Mouse (Mus musculus) midbrain, embryonic 14.5 days (tissue): ENCODE measurements at regions not wholly inside any gene's neighbourhood (a gene's known extent, or its start where the extent isn't known, plus 50 kb on each side); places are given as distances from the start of the nearest gene placed in this dataset.

Experiments used
- ATAC-seq: fragments of 200-750 bp; cut with Nextera tagmentation; 2 replicates; pipeline ENCODE4 v1.8.0; 2017; ENCODE audit warnings: moderate number of reproducible peaks, moderate library complexity; ENCODE audit not compliant: low FRiP score, low TSS enrichment
- DNase-seq: peaks from one replicate; pipeline ENCODE4 v3.0.0-alpha.2; 2015
- H3K27ac ChIP-seq: fragments of 300-500 bp; sonication (generic); replicated peaks from 2 replicates; pipeline ENCODE4 v1.5.1; 2014; ENCODE audit warnings: mild to moderate bottlenecking, low read depth, low read length, moderate library complexity
- H3K27me3 ChIP-seq: fragments of 300-500 bp; sonication (generic); 2 replicates; pipeline ENCODE4 v1.6.1; 2014; ENCODE audit warnings: low read length, control low read depth, mixed read lengths; ENCODE audit not compliant: control insufficient read depth, insufficient read depth
- H3K36me3 ChIP-seq: fragments of 300-500 bp; sonication (generic); 2 replicates; pipeline ENCODE4 v1.6.1; 2014; ENCODE audit warnings: low read length, control low read depth; ENCODE audit not compliant: control insufficient read depth, insufficient read depth
- H3K4me1 ChIP-seq: fragments of 300-500 bp; sonication (generic); 2 replicates; pipeline ENCODE4 v1.6.1; 2014; ENCODE audit warnings: mild to moderate bottlenecking, antibody characterized with exemption, low read length, control low read depth; ENCODE audit not compliant: control insufficient read depth, insufficient read depth
- H3K4me2 ChIP-seq: fragments of 300-500 bp; sonication (generic); 2 replicates; pipeline ENCODE4 v1.6.1; 2014; ENCODE audit warnings: mild to moderate bottlenecking, low read length, moderate library complexity
- H3K4me3 ChIP-seq: fragments of 300-500 bp; sonication (generic); replicated peaks from 2 replicates; pipeline ENCODE4 v1.5.1; 2014; ENCODE audit warnings: low read depth, low read length
- H3K9ac ChIP-seq: fragments of 300-500 bp; sonication (generic); replicated peaks from 2 replicates; pipeline ENCODE4 v1.6.1; 2014; ENCODE audit warnings: mild to moderate bottlenecking, low read length, moderate library complexity
- H3K9me3 ChIP-seq: fragments of 300-500 bp; sonication (generic); 2 replicates; pipeline ENCODE4 v1.6.1; 2016; ENCODE audit warnings: low read length, control low read depth, mixed read lengths; ENCODE audit not compliant: control insufficient read depth
- WGBS: fragments of 180-500 bp; shearing (Covaris S2); extraction: QIAGEN DNeasy Blood & Tissue Kit; methylation state at CpG from one replicate; pipeline ENCODE4 v1.1.7; 2014; 5-methylcytosine and 5-hydroxymethylcytosine counted together

GRCm38 (mm10) chr11:82602818-82603217 is 161.3 kb downstream of the Cct6b start:
- H3K27ac ChIP-seq, result peak overlapping the region; percentile 20; the same call in 1 of the 2 replicates
- H3K27me3 ChIP-seq, result no peaks in the 10 kb centered on the region
- no peaks in the 10 kb centered on the region for H3K36me3 ChIP-seq
- H3K9me3 ChIP-seq, result no peaks in the 10 kb centered on the region
- H3K9ac ChIP-seq, result no peak overlapping the region
- H3K4me2 ChIP-seq, result peak overlapping the region; percentile 18; the same call in 1 of the 2 replicates
- DNase-seq (peak; percentile 68), ATAC-seq (no peak)
- H3K4me1 ChIP-seq, result peaks cover 12% of the 10 kb centered on the region; the same call in 1 of the 2 replicates
- H3K4me3 ChIP-seq, result no peak overlapping the region
- WGBS, result 9% methylated on average over 11 of the region's 11 CpGs

- Histone ChIP-seq H3K27ac (no peak overlapping the region), H3K9ac (no peak overlapping the region), H3K4me3 (no peak overlapping the region), H3K27me3 (no peaks in the 10 kb centered on the region), H3K4me1 (peaks cover 12% of the 10 kb centered on the region; the same call in 1 of the 2 replicates), H3K9me3 (no peaks in the 10 kb centered on the region), H3K4me2 (no peak overlapping the region), H3K36me3 (no peaks in the 10 kb centered on the region)
- ATAC-seq (no peak), DNase-seq (peak; percentile 33)
- WGBS, result 48% methylated on average over 2 of the region's 2 CpGs
Observed at GRCm38 (mm10) chr11:82602250-82602649, 161.9 kb downstream of the Cct6b start.

DNA sequence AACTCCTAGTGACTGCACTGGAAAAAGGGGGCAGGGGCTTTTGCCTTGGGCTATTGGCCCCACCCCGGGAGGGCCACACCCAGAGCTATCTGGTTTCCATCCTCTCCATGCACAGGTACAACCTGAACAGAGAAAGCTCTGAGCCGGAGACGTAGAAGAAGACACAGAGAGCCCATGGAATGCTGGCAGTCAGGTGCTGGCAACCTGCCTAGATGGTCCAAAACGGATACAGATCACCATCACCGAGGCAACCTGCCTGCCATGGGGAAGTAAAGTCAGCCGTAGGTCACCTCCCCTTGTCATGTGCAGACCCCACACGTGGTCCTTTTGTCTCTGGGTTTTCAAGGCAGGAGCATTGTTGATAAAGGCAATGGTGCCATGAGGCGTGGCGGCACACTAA is 164.0 kb downstream of the Cct6b start:
- 68% methylated on average over 9 of the region's 9 CpGs for WGBS
- Histone ChIP-seq H3K4me2 (no peak overlapping the region), H3K36me3 (no peaks in the 10 kb centered on the region), H3K27ac (no peak overlapping the region), H3K9me3 (no peaks in the 10 kb centered on the region), H3K27me3 (no peaks in the 10 kb centered on the region), H3K4me3 (no peak overlapping the region), H3K4me1 (peaks cover 12% of the 10 kb centered on the region; the same call in 1 of the 2 replicates), H3K9ac (no peak overlapping the region)
- no peak for ATAC-seq
- no peak for DNase-seq

DNA sequence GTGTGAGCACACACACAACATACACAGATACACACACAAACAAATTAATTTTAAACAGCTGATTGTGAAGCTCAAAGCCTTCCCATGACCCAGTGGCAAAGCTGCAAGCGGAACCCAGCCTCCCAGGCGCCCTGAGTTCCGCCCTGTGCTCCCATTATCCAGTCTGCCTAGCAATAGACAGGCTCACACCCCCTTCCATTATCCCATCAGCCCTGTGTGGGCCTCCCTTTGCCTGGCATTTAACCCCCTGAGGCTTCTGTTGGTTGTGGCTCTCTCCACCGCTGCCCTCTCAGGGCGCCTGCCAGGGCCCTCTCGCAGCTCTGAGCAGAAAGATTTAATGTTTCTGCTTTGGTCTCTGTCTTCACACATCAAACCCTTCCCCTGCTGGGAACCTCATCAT is 166.4 kb downstream of the Cct6b start:
- H3K9ac ChIP-seq, result no peak overlapping the region
- no peak overlapping the region for H3K4me2 ChIP-seq
- WGBS, result 26% methylated on average over 6 of the region's 6 CpGs
- H3K4me1 ChIP-seq, result peaks cover 8% of the 10 kb centered on the region; the same call in 1 of the 2 replicates
- H3K27ac ChIP-seq, result no peak overlapping the region
- no peaks in the 10 kb centered on the region for H3K9me3 ChIP-seq
- H3K4me3 ChIP-seq, result no peak overlapping the region
- ATAC-seq, result no peak
- no peak for DNase-seq
- H3K27me3 ChIP-seq, result no peaks in the 10 kb centered on the region
- no peaks in the 10 kb centered on the region for H3K36me3 ChIP-seq

GRCm38 (mm10) chr11:82596801-82597200 is 167.3 kb downstream of the Cct6b start:
- Histone ChIP-seq H3K9me3 (no peaks in the 10 kb centered on the region), H3K4me2 (no peak overlapping the region), H3K27ac (no peak overlapping the region), H3K9ac (no peak overlapping the region), H3K4me1 (0 out of 2 replicates have a peak, but pooled peaks cover 2% of the 10 kb centered on the region), H3K4me3 (no peak overlapping the region), H3K36me3 (no peaks in the 10 kb centered on the region), H3K27me3 (no peaks in the 10 kb centered on the region)
- DNase-seq, result no peak
- 87% methylated on average over 3 of the region's 3 CpGs for WGBS
- no peak for ATAC-seq

DNA sequence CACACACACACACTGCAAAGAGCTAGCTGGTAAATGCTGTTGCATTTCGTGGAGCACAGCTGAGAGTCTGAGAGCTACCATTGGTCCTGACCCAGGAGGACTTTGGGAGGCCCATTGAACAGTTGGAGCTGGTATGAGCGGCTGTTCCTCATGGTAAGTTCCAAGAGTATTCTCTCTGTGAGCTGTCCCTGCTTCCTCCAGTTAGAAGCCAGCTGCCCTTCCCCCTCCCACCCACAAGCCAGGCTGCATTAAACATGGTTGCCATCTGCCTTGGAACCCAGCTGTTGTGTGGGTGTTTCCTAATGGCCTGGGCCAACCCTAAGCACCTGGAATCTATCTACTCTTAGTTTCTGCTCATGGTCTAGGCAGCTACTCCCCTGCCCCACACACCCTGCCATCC is 174.4 kb downstream of the Cct6b start:
- DNase-seq (no peak), ATAC-seq (no peak)
- Histone ChIP-seq H3K4me2 (no peak overlapping the region), H3K4me1 (no peaks in the 10 kb centered on the region), H3K27me3 (no peaks in the 10 kb centered on the region), H3K9me3 (no peaks in the 10 kb centered on the region), H3K9ac (no peak overlapping the region), H3K27ac (no peak overlapping the region), H3K4me3 (no peak overlapping the region), H3K36me3 (no peaks in the 10 kb centered on the region)
- 94% methylated on average over 2 of the region's 2 CpGs for WGBS

DNA sequence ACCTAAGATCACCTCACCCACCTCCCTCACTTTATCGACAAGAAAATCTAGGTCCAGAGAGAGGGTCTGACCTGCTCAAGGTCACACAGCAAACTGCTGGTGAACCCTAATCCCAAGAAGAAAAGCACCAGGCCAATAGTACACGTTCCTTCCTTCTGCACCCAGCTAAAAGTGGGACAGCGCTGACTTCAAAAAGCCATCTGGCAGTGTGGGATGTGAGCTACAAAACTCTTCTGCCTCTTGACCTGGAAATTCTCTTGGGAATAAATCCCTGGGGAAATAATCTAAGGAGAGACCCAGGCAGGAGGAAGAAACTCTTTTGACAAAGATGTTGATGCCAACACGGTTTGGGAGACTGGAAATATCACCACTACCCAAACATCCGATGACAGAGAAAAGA is 175.4 kb downstream of the Cct6b start:
- ATAC-seq (no peak), DNase-seq (no peak)
- H3K27me3 ChIP-seq, result no peaks in the 10 kb centered on the region
- H3K9ac ChIP-seq, result no peak overlapping the region
- H3K27ac ChIP-seq, result no peak overlapping the region
- H3K36me3 ChIP-seq, result no peaks in the 10 kb centered on the region
- no peaks in the 10 kb centered on the region for H3K4me1 ChIP-seq
- 91% methylated on average over 5 of the region's 5 CpGs for WGBS
- no peaks in the 10 kb centered on the region for H3K9me3 ChIP-seq
- no peak overlapping the region for H3K4me2 ChIP-seq
- H3K4me3 ChIP-seq, result no peak overlapping the region

DNA sequence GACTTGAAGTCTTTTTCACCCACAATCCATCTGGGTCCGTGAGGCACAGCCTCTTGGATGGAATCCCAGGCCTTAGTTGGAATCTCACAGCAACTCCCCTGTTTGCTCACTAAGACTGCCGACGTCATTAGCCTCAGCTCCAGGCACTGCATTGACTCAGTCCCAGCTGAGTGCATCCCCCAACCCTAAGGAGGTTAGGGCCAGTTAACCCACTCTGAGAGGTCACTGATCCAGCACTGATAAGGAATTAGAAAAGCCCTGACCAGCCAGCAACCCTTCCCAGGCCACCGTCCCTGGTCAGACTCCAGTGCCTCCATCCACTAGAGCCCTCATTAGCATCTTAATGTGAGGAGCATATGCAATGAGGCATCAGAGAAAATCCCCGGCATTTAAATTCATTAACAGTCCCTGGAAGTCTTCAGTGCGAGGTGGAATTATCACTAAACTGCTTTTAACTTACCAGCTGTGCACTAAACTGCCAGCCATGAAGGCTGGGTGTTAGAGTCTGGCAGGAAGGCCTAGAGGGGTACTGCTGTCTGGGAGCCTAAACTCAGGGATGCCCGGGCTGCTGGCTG is 184.2 kb downstream of the Cct6b start:
- Histone ChIP-seq H3K9me3 (no peaks in the 10 kb centered on the region), H3K4me3 (no peak overlapping the region), H3K4me1 (peaks cover 14% of the 10 kb centered on the region), H3K9ac (no peak overlapping the region), H3K36me3 (no peaks in the 10 kb centered on the region), H3K4me2 (no peak overlapping the region), H3K27me3 (no peaks in the 10 kb centered on the region), H3K27ac (peak overlapping the region; percentile 74)
- peak; percentile 74 for DNase-seq
- WGBS, result 5% methylated on average over 7 of the region's 7 CpGs
- peak; percentile 66 for ATAC-seq

- H3K36me3 ChIP-seq, result no peaks in the 10 kb centered on the region
- peaks cover 14% of the 10 kb centered on the region for H3K4me1 ChIP-seq
- H3K27me3 ChIP-seq, result no peaks in the 10 kb centered on the region
- H3K4me2 ChIP-seq, result no peak overlapping the region
- DNase-seq (no peak), ATAC-seq (no peak)
- H3K9me3 ChIP-seq, result no peaks in the 10 kb centered on the region
- H3K9ac ChIP-seq, result no peak overlapping the region
- H3K27ac ChIP-seq, result no peak overlapping the region
- H3K4me3 ChIP-seq, result no peak overlapping the region
- 58% methylated on average over 3 of the region's 3 CpGs for WGBS
Observed at GRCm38 (mm10) chr11:82576019-82576418, 187.3 kb downstream of the Tmem132e start.
